Mouse (Mus musculus): ENCODE data around the gene Trim41.

Trim41 gene

DNA sequence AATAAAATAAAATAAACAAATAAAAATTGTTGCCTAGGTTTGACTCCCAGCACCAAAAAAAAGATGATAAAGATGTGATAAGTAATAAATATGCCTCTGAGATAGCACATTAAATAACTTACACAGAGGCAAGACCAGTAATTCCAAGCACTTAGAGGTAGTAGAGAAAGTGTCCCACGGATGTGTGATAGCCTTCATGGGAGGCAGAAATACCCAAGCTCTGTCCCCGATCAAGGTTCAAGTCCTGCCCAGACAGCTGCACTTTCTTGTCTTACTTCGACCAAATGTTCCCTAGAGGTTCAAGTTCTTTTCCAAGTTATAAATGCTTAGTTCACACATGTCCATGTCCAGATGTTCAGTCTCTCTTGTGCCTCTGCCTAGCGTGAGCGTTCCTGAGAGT, 27.9 kb downstream of the Trim41 start:
- no peak for DNase-seq

DNA sequence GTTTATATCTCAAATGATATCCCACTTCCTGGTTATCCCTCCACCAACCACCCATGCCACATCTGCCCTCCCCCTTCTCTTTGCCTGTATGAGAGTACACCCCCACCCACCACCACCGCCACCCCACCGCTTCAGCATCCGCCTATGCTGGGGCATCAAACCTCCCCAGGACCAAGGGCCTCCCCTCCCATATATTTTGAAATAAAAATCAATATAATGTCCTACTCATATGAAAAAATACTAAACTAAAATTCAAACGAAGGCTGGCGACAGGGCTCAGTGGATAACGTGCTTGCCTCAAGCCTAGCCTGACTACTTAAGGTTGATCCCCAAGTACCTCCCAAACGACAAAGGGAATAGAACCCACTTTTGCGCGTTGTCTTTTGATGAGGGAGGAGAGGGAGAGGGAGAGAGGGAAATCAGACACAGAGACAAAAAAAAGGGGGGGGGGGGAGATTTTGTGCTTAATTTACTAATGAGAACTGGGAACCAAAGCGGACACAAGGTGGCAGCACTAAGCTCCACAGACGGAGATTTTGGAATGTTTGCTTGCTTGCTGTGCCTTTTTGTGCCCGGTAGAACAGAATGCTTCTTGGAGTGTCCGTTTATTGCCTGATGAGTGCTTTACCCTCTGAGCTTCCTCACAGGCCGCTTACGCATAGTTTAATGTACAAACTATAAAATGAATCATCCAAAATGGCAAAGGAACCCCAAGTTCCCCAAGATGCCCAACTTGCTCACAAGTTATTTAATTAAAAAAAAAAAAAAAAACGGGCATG, 28.7 kb downstream of the Trim41 start:
- peak; percentile 96 for DNase-seq

DNA sequence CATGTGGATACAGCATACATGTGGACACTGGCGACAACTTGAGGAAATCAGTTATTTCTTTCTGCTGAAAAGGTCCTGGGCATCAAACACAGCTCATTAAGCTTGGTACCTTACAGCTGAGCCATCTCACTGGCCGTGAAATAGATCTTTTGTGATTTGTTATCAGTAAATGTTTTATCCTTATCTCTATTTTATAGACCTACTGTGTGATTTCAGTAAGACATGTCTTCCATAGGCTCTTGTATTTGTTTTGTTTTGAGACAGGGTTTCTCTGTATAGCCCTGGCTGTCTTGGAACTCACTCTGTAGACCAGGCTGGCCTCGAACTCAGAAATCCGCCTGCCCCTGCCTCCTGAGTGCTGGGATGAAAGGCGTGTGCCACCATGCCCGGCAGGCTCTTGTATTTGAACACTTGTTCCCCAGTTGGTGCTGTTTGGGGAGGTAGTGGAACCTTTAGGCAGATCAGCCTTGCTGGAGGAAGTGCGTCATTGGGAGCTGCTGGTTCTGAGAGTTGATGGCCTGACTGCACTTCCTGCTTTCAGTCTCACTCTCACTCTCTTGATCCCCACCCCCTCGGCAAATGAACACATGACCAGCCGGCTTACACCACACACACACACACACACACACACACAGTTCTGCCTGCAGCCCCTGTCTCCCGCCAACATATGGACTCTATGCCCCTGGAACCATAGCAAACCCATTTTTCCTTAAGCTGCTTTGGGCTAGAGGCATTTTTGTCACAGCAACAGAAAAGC, 29.5 kb downstream of the Trim41 start:
- DNase-seq: peak; percentile 85

DNA sequence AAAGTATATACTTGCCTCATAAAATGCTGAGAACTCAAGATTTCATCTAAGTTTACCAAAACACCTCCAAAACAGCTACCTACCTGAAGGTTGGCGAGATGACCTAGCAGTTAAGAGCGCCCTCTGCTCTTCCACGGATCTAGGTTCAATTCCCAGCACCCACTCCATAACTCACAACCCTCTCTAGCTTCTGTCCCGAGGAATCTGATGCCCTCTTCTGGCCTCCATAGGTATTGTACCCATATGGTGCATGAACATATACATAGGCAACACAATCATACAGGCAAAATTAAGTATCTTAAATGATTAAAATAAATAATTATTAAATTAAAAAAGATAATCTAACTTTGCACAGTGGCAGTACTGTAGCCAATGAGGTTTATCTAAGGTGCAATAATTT, 34.9 kb downstream of the Trim41 start:
- DNase-seq: no peak

DNA sequence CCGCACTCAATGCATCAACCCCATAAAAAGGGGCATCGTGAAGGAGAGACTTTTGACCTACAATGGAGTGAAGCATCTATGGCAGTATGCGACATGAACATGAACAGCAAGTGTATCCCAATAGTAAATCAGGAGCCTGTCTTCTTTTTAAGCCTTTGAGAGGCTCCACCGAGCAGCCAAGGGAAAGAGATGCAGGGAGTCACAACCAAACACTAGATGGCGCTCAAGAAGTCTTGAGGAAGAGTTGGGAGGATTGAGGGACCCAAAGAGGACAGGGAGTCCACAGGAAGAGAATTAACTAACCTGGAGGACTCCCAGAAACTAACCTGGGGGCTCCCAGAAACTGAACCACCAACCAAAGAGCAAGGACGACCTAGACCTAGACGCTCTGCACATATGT, 37.7 kb downstream of the Trim41 start:
- DNase-seq: peak; percentile 78

DNA sequence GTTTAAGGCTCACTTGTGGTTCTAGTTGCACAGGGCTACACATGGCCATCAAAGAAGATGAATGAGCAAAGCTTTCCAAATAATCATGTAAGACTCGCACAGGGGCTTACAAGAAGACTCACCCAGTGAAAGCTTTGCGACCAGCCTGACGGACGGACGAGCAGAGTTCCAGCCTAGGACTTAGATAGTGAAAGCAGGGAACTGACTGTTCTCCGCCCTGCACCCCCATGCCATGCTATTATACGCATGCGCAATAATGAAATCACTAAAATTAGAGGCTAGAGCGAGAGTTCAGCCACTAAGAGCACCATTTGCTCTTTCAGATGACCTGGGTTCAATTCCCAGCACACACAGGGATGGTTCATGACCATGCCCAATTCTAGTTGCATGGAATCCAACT, 39.9 kb downstream of the Trim41 start:
- DNase-seq: no peak

DNA sequence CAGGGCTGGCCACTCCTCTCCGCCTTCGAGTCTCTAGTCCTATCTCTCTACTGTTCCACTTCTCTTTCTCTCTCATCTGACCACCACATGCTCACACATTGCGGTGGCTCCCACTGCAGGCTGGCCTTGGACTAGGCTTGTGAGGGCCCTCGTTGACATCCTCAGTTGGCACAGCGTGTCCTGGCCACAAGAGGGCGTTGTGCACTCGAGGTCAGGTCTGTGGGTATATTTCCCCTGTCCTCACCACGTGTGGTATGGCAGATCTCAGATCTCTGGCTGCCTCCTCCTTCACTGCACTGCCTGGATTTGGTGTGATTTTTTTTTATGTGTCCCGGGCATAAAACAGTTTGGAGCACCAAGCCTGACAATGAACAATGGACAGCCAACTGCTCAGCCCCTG, 40.5 kb downstream of the Trim41 start:
- DNase-seq: no peak

DNA sequence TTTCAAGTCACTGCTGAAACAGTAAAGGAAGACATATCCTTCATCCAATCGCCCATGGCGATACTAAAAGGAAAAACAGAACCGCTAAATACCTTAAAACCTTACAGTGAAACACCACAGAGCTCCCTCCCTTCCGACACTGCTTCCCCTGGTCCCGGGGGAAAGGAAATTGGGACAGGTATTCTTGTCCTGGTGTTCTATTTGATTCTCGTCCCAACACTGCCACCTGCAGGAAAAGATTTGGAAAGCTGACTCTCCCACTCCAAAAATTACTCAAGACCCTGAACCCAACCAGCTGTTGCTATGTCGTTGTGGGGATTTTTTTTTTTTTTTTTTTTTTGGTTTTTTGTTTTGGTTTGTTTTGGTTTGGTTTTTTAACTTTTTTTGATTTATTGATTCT, 41.7 kb downstream of the Trim41 start:
- DNase-seq: peak; percentile 86

DNA sequence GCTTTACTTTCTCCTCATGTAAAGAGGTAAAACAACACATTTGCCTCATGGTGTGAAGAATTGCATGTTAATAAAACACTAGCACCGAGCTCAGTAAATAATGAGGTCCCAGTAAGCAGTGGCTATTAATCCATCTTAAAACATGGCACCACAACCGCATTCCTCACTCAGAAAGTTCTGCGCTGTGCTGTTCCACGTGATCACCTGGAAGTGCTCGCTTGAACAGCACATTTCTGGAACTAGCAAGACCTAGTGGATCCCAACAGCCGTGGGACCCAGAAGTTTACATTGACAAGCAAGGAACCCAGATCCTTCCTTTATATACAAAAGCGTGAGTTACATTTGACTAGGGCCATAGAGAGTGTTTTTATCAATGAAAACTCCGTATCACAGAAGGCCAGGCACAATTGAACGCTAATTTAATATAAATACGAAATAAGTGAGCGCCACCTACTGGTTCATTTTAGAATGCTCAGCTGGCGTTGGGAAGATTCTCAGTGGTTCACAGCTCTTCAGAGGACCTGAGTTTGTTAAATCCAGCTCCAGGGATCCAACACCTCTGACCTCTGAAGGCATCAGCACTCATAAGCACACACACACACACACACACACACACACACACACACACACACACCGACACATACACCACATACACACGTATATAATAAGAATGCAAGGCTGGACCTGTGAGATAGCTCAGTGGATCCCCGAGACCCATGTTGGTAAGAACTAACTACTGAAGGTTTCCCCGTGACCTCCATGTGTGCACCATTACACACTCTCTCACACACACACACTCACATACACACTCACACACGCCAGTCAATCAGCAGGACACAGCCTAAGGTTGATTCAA, 42.5 kb downstream of the Trim41 start:
- peak; percentile 80 for DNase-seq

DNA sequence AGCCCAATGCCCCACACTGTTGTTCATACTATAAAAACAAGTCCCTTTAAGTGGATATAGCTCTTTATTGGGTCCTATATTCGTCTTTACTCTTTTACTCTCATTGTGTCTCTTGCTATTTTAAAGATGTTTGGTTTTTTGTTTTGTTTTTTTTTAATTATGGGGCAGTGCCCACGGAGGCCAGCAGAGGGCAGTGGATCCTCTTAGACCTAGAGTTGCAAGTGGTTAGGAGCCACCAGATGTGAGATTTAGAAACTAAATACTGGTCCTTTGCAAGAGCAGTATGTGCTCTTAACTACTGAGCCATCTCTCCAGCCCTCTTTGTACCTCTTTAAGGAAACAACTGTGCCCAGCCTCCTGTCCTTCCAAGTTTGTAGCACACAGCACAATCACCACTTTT, 45.5 kb downstream of the Trim41 start:
- peak; percentile 54 for DNase-seq

DNA sequence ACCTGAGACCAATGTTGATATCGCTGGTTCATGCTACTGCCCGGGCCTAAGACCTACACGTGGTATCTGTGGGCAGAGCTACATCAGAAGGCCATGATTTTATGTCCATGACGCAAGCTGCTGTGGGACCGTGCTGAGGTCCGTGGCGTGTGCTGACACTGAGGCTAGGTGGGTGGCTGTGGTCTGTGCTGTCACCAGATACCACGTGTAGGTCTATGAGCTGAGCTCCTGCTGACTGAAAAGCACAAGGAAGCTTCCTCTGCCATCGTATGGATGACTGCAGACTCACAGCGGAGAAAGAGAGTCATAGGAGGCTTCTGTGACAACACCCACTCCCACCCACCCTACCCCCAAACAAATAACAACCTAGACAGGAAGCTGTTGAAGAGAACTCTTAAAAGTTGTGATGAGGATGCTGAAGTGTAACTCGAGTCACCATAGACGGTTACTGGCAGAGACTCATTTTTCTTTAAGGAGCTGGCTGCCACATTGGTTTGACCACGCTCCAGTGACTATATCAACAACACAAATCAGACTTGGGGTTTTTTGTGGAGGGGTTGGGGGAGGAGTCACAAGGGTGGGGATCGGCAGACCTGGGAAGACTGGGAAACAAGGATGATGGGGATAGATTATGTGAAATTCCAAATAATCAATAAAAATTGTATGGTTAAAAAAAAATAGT, 49.8 kb downstream of the Trim41 start:
- no peak for DNase-seq

DNA sequence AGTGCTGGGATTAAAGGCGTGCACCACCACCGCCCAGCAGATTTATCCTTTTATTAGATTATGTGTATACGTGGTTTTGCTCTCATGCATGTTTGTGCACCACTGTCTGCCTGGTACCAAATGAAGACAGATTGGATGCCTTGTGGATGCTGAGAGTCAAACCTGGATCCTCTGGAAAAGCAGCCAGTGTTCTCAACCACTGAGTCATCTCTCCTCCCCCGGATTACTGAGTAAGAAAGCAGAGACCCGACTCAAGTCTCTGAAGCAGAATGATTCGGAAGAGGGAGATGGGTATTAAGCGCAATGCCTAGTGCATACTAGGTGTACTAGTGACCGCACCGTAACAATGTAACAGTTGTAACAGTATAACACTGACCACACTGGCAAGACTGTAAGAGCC, 53.0 kb downstream of the Trim41 start:
- no peak for DNase-seq

DNA sequence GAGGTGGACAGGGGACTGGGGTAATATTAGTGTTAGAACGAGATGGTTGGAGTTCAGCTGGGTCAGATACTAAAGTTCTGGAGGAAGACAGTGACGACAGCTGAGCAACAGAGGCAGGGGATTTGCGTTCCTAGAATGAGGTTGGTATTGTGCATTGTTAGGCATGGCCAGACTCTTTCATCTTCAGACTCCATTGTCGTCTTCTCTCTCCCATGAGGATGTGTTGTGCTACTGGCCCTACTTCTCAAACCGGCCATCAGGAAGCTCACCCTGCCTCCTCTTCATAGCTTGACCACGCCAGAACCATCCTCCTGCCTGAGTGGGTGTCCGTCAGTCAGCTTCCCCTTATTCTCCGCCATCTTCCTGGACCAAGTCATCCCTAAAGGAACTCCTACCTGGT, 58.1 kb downstream of the Trim41 start:
- DNase-seq: no peak

Measured in lung, postnatal 36 days (tissue).